In genomic region chr15:13173071-13173778, GRCm38 (mm10) we compare ENCODE assay signal across 8 mouse cellular contexts. TPM values are rescaled to one million over a fixed set of nuclear protein-coding genes. Genes with fewer than 3 reads are reported as not detected.
DNase-seq lines count a peak whose midpoint lies in the region; ATAC-seq and TF ChIP-seq lines count a peak whose summit lies in the region.

Gene Cdh6 (minus strand): TSS chr15:13173675.

- no peaks in the 10 kb centered on the region for H3K36me3 ChIP-seq in liver, embryonic 14.5 days (replicated peaks; ENCODE audit: control insufficient read depth, insufficient read depth, low read depth)

- intact Hi-C loops in heart, postnatal 14 days (cut with DNase I), result loop anchor here (10.0 kb wide), 1 partner anchor 682 kb away; no protein-coding TSS in a partner anchor

- DNase-seq in urinary bladder, adult 2 months (ENCODE audit: low spot score), result peak; percentile 20
- DNase-seq in urinary bladder, postnatal 4 days (ENCODE audit: low spot score in 2 of 2), result no peak
- peak; percentile 84 for DNase-seq in embryo, embryonic 9.5 days (ENCODE audit: extremely low spot score)
- DNase-seq in heart, postnatal 14 days, result peak; percentile 25 to 30
- DNase-seq in layer of hippocampus, adult 11-12 months (ENCODE audit: low spot score), result peak; percentile 41
- DNase-seq in liver, embryonic 14.5 days (ENCODE audit: low read depth in 3 of 3, low spot score in 3 of 3), result no peak
- peak; percentile 85 for DNase-seq in retina, postnatal 1 day
- no peak for DNase-seq in spleen, postnatal 36 days (ENCODE audit: low spot score in 2 of 2)

- H3K4me1 ChIP-seq in liver, embryonic 14.5 days (replicated peaks; ENCODE audit: control insufficient read depth in 2 of 2, insufficient read depth in 2 of 2, low read length in 1 of 2), result no peaks in the 10 kb centered on the region

- WGBS in liver, embryonic 14.5 days (ENCODE audit: insufficient replicate concordance), result under 1% methylated on average over 42 of the region's 42 CpGs

- H3K9ac ChIP-seq in liver, embryonic 14.5 days (replicated peaks), result no peak within 1 kb of the TSS

- TF ChIP-seq EP300 in liver, embryonic 14.5 days (IDR thresholded peaks at IDR 0.05; ENCODE audit: low read depth), result no peak

- TF ChIP-seq CTCF in liver, embryonic 14.5 days (IDR thresholded peaks at IDR 0.05; ENCODE audit: low read depth), result peak; percentile 5; the same call in 1 of the 2 replicates

- H3K4me2 ChIP-seq in liver, embryonic 14.5 days (ENCODE audit: low read depth), result peak within 1 kb of the TSS; percentile 43

- no peak within 1 kb of the TSS for H3K27ac ChIP-seq in liver, embryonic 14.5 days

- no peaks in the 10 kb centered on the region for H3K9me3 ChIP-seq in liver, embryonic 14.5 days (ENCODE audit: control insufficient read depth, low read length)

- H3K4me3 ChIP-seq in liver, embryonic 14.5 days (ENCODE audit: insufficient read depth in 1 of 2, low read depth in 2 of 2, low read length in 2 of 2), result peak within 1 kb of the TSS in 1 of 2 experiments; percentile 27; a peak in 2 of 4 replicates

- ATAC-seq in liver, embryonic 14.5 days (ENCODE audit: insufficient read depth), result no peak

- peaks cover 35% of the 10 kb centered on the region for H3K27me3 ChIP-seq in liver, embryonic 14.5 days (ENCODE audit: control insufficient read depth, insufficient read depth, low read length)

RNA-seq across cellular contexts. Expression of gene Cdh6, which starts in this region (rescaled TPM):
- 0.73 and 1.5 TPM in 2 replicates for polyA plus RNA-seq in urinary bladder, adult 2 months (2012; rRNA removed)
- total RNA-seq in heart, postnatal 14 days (2021), result under 1 TPM; 0.69 to 1.00 TPM
- polyA plus RNA-seq in liver, embryonic 14.5 days (2012; rRNA removed), result 0.01 and 0.04 TPM in 2 replicates
- polyA plus RNA-seq in liver, embryonic 14.5 days (2014; fragmentation: Nextera tagmentation; extraction: Ambion mirVana), result 0.01 and 0.04 TPM in 2 replicates

Comparison
In these comparisons a context has a peak if more than half of its experiments do, and no peak if none do; other contexts are left out.
1. DNase-seq: peak in urinary bladder, adult 2 months (single experiment), embryo, embryonic 9.5 days (single experiment), layer of hippocampus, adult 11-12 months (single experiment) and retina, postnatal 1 day (single experiment); none in urinary bladder, postnatal 4 days (0 of 2), liver, embryonic 14.5 days (0 of 3) and spleen, postnatal 36 days (0 of 2).
2. Peak in DNase-seq in heart, postnatal 14 days; RNA of the gene not detected or under 1 TPM.